Mouse (Mus musculus) 3134 (cell line): Measurements from ENCODE around the gene Eef1a2.

ENCODE experiments used
- DNase-seq: peaks from one replicate; pipeline ENCODE4 v3.0.0-alpha.2; 2011; ENCODE audit warnings: low spot score; ENCODE audit not compliant: insufficient read length; ENCODE audit errors: extremely low read depth

The Eef1a2 gene

GRCm38 (mm10) chr2:181134591-181135445 is 22.0 kb downstream of the Eef1a2 start, which contains the start of gene Kcnq2:
TSS of gene Kcnq2 (minus strand) at chr2:181135300.
- DNase-seq = no peak

- no peak for DNase-seq
Observed at GRCm38 (mm10) chr2:181133837-181134590, 22.8 kb downstream of the Eef1a2 start.

- no peak for DNase-seq
Observed at GRCm38 (mm10) chr2:181130245-181130644, 26.6 kb downstream of the Eef1a2 start.

GRCm38 (mm10) chr2:181128963-181129362 is 27.9 kb downstream of the Eef1a2 start:
- DNase-seq = no peak

- no peak for DNase-seq
Observed at GRCm38 (mm10) chr2:181127786-181128185, 29.0 kb downstream of the Eef1a2 start.

GRCm38 (mm10) chr2:181125726-181126455 is 30.9 kb downstream of the Eef1a2 start:
- no peak for DNase-seq

GRCm38 (mm10) chr2:181122642-181123041 is 34.2 kb downstream of the Eef1a2 start:
- no peak for DNase-seq

GRCm38 (mm10) chr2:181120922-181121449 is 35.8 kb downstream of the Eef1a2 start:
- DNase-seq = no peak

GRCm38 (mm10) chr2:181119952-181120351 is 36.9 kb downstream of the Eef1a2 start:
- DNase-seq = no peak

- DNase-seq = no peak
Observed at GRCm38 (mm10) chr2:181116436-181116835, 40.4 kb downstream of the Eef1a2 start.

- DNase-seq = no peak
Observed at GRCm38 (mm10) chr2:181115367-181115766, 41.4 kb downstream of the Eef1a2 start.

GRCm38 (mm10) chr2:181113762-181114361 is 43.0 kb downstream of the Eef1a2 start:
- DNase-seq = no peak

GRCm38 (mm10) chr2:181111665-181112064 is 45.1 kb downstream of the Eef1a2 start:
- DNase-seq = no peak

- no peak for DNase-seq
Observed at GRCm38 (mm10) chr2:181104111-181104510, 52.7 kb downstream of the Eef1a2 start.

GRCm38 (mm10) chr2:181102161-181102560 is 54.7 kb downstream of the Eef1a2 start:
- no peak for DNase-seq

GRCm38 (mm10) chr2:181101626-181102025 is 55.2 kb downstream of the Eef1a2 start:
- no peak for DNase-seq

GRCm38 (mm10) chr2:181100087-181100486 is 56.7 kb downstream of the Eef1a2 start:
- no peak for DNase-seq
